13 mouse cellular contexts compared by ENCODE assay signal in genomic region chr10:95003621-95004020, GRCm38 (mm10). TPM values are rescaled to one million over a fixed set of nuclear protein-coding genes. Genes with fewer than 3 reads are reported as not detected.
DNase-seq lines count a peak whose midpoint lies in the region; ATAC-seq and TF ChIP-seq lines count a peak whose summit lies in the region.
"Had no signal": no experiment of that assay in that cellular context is flagged by ENCODE, and none has a peak within 500 bp of the region (broad histone marks: within the 10 kb centered on the region; RNA-seq: fewer than 3 reads in every experiment).

No protein-coding gene starts in this region.

- H3K27me3 ChIP-seq in stomach, postnatal 0 days (ENCODE audit: control insufficient read depth, insufficient read depth, low read length): no peaks in the 10 kb centered on the region
- H3K27me3 ChIP-seq: forebrain, embryonic 13.5 days; limb, embryonic 12.5 days; neural tube, embryonic 15.5 days had no signal

- peak; percentile 41; the same call in 1 of the 2 replicates for ATAC-seq in stomach, postnatal 0 days (ENCODE audit: low FRiP score, low TSS enrichment)
- ATAC-seq in CD4-positive, CD25-positive, alpha-beta regulatory T cell, adult 4 months: no peak
- ATAC-seq: forebrain, embryonic 13.5 days had no signal

- no peak for TF ChIP-seq CTCF in stomach, postnatal 0 days (IDR thresholded peaks at IDR 0.05; ENCODE audit: low read depth)

- intact Hi-C loops in heart, postnatal 14 days (cut with DNase I): no loop called here

- no peaks in the 10 kb centered on the region for H3K9me3 ChIP-seq in stomach, postnatal 0 days (ENCODE audit: control insufficient read depth, low read length)
- H3K9me3 ChIP-seq: forebrain, embryonic 13.5 days; neural tube, embryonic 15.5 days had no signal

- 53% methylated on average over 7 of the region's 7 CpGs for WGBS in stomach, postnatal 0 days

- no peak for TF ChIP-seq EP300 in stomach, postnatal 0 days (optimal IDR thresholded peaks at IDR 0.05)

- H3K4me3 ChIP-seq in stomach, postnatal 0 days (ENCODE audit: low read depth, low read length): no peak overlapping the region
- H3K4me3 ChIP-seq: forebrain, embryonic 13.5 days; limb, embryonic 12.5 days; neural tube, embryonic 15.5 days had no signal

- no peak overlapping the region for H3K4me2 ChIP-seq in stomach, postnatal 0 days (replicated peaks; ENCODE audit: low read depth)
- H3K4me2 ChIP-seq: forebrain, embryonic 13.5 days; limb, embryonic 12.5 days; midbrain, embryonic 11.5 days; neural tube, embryonic 15.5 days had no signal

- H3K27ac ChIP-seq in stomach, postnatal 0 days (replicated peaks): peak overlapping the region; percentile 65
- H3K27ac ChIP-seq: forebrain, embryonic 13.5 days; limb, embryonic 12.5 days; neural tube, embryonic 15.5 days had no signal

- H3K36me3 ChIP-seq in stomach, postnatal 0 days (ENCODE audit: control insufficient read depth, insufficient read depth, low read length): no peaks in the 10 kb centered on the region
- H3K36me3 ChIP-seq: limb, embryonic 12.5 days; neural tube, embryonic 15.5 days had no signal

- H3K4me1 ChIP-seq in stomach, postnatal 0 days (replicated peaks; ENCODE audit: control insufficient read depth, insufficient read depth): no peaks in the 10 kb centered on the region; the same call in 1 of the 2 replicates
- H3K4me1 ChIP-seq: forebrain, embryonic 13.5 days had no signal

- DNase-seq in urinary bladder, postnatal 14 days (ENCODE audit: low spot score): peak; percentile 34
- DNase-seq in urinary bladder, postnatal 36 days (ENCODE audit: low spot score in 2 of 2): no peak
- peak; percentile 50 to 58 for DNase-seq in heart, postnatal 14 days
- peak; percentile 37 to 59 for DNase-seq in kidney, postnatal 25 days
- DNase-seq in stomach, postnatal 0 days (ENCODE audit: low spot score): no peak
- no peak for DNase-seq in testis, postnatal 10 days (ENCODE audit: low spot score)
- DNase-seq in cerebellum, postnatal 14 days: no peak
- DNase-seq: adrenal gland, adult 8-10 months had no signal

- no peak overlapping the region for H3K9ac ChIP-seq in stomach, postnatal 0 days (ENCODE audit: low read length)
- H3K9ac ChIP-seq: forebrain, embryonic 13.5 days; limb, embryonic 12.5 days; neural tube, embryonic 15.5 days had no signal

RNA-seq across cellular contexts. Expression of gene Plxnc1, which starts 59.0 kb away (rescaled TPM):
- 1 to 10 TPM; 4.4 to 5.3 TPM for total RNA-seq in heart, postnatal 14 days (2021)
- 0.67 and 1.0 TPM in 2 replicates for polyA plus RNA-seq in stomach, postnatal 0 days (2015; fragmentation: Nextera tagmentation; extraction: Ambion mirVana)
- polyA plus RNA-seq in CD4-positive, CD25-positive, alpha-beta regulatory T cell, adult 4 months (2017; shearing (Covaris generic)): 10 to 100 TPM; 23.6 to 29.0 TPM

Comparison
In these comparisons a context has a peak if more than half of its experiments do, and no peak if none do; other contexts are left out.
1. DNase-seq: peak in urinary bladder, postnatal 14 days (single experiment), heart, postnatal 14 days (2 of 2) and kidney, postnatal 25 days (2 of 2); none in urinary bladder, postnatal 36 days (0 of 2), stomach, postnatal 0 days (single experiment), testis, postnatal 10 days (single experiment) and cerebellum, postnatal 14 days (0 of 2).
2. RNA of gene Plxnc1, which starts 59.0 kb away (polyA plus RNA-seq): 23.6 to 29.0 TPM in CD4-positive, CD25-positive, alpha-beta regulatory T cell, adult 4 months; 0.67 to 1.0 TPM in stomach, postnatal 0 days; every median in the first group is over 10 times any median in the second.